Mouse (Mus musculus) neural tube, embryonic 14.5 days (tissue): ENCODE data around the gene Arl15. TPM values are rescaled to one million over a fixed set of nuclear protein-coding genes. Genes with fewer than 3 reads are reported as not detected.

ENCODE experiments used
- ATAC-seq: fragments of 200-750 bp; cut with Nextera tagmentation; 2 replicates; pipeline ENCODE4 v1.8.0; 2017; ENCODE audit warnings: low read depth, mild to moderate bottlenecking, moderate TSS enrichment, moderate library complexity
- H3K27ac ChIP-seq: fragments of 300-500 bp; sonication (generic); 2 replicates; pipeline ENCODE4 v1.5.1; 2014; ENCODE audit warnings: low read depth, mild to moderate bottlenecking, control low read depth, low read length, moderate library complexity, mixed read lengths
- H3K27me3 ChIP-seq: fragments of 300-500 bp; sonication (generic); 2 replicates; pipeline ENCODE4 v1.6.1; 2014; ENCODE audit warnings: low read length; ENCODE audit not compliant: control insufficient read depth, insufficient read depth
- H3K36me3 ChIP-seq: fragments of 300-500 bp; sonication (generic); 2 replicates; pipeline ENCODE4 v1.6.1; 2014; ENCODE audit warnings: low read length, mixed read lengths; ENCODE audit not compliant: control insufficient read depth, insufficient read depth
- H3K4me1 ChIP-seq: fragments of 300-500 bp; sonication (generic); 2 replicates; pipeline ENCODE4 v1.6.1; 2014; ENCODE audit warnings: low read length; ENCODE audit not compliant: control insufficient read depth, insufficient read depth
- H3K4me2 ChIP-seq: fragments of 300-500 bp; sonication (generic); 2 replicates; pipeline ENCODE4 v1.6.1; 2014; ENCODE audit warnings: mild to moderate bottlenecking, low read depth, low read length, control low read depth
- H3K4me3 ChIP-seq: fragments of 300-500 bp; sonication (generic); 2 replicates; pipeline ENCODE4 v1.5.1; 2014; ENCODE audit warnings: low read depth, low read length, control low read depth, mixed read lengths
- H3K9ac ChIP-seq: fragments of 300-500 bp; sonication (generic); replicated peaks from 2 replicates; pipeline ENCODE4 v1.6.1; 2014; ENCODE audit warnings: low read depth, mild to moderate bottlenecking, control low read depth, low read length, mixed read lengths
- H3K9me3 ChIP-seq: fragments of 300-500 bp; sonication (generic); 2 replicates; pipeline ENCODE4 v1.6.1; 2016; ENCODE audit warnings: low read length; ENCODE audit not compliant: control insufficient read depth
- WGBS: fragments of 180-500 bp; shearing (Covaris S2); extraction: QIAGEN DNeasy Blood & Tissue Kit; methylation state at CpG from one replicate; pipeline ENCODE4 v1.1.7; 2014; 5-methylcytosine and 5-hydroxymethylcytosine counted together
- polyA plus RNA-seq: library from polyadenylated mRNA; unstranded; fragments of >200 nt; fragmentation: Nextera tagmentation; extraction: Ambion mirVana; gene quantifications from 2 replicates; pipeline ENCODE4 v1.2.1, GENCODE M21; 2014

The Arl15 gene
- polyA plus RNA-seq, 1 experiment from 2014 or later, result 26.8 TPM

DNA sequence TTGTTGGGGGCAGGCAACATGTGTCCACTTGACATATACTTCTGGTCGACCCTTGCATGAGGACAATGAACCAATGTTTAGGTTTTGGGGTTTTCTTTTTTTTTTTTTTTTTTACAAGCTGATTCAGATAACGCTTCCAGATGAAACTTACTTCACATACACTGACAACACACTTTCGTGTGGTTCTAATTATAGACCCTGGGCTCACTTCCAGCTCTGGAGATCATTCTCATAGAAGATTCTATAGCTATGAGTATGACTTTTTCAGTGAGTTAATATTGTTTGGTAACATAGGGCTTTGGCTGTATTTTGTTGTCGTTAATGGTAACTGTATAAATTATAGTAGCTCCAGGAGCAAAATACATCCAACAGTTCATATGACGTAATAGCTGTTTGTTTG lies 306.9 kb downstream of the Arl15 start:
- ATAC-seq, result no peak
- H3K4me2 ChIP-seq, result no peak overlapping the region
- 82% methylated on average over 5 of the region's 5 CpGs for WGBS

DNA sequence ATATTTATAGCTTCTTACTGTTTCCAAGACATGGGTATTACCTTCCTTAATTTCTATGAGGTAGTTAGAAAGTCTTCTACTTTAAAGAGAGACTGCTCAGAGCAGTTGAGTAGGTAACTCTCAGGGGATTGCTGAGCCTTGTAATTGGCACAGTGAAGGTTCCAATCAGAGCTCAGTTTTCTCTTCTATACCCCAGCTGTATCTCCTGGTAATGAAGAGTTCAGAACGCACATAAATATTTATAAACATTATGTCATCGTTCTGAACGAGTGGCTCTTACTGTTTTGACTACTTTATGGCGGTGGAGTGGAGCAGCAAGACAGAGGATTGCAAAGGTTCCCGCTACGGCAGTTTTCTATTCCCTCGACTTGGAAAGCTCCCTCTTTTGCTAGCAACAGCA lies 311.8 kb downstream of the Arl15 start:
- Histone ChIP-seq H3K4me1 (no peaks in the 10 kb centered on the region), H3K4me3 (no peak overlapping the region), H3K27ac (no peak overlapping the region), H3K36me3 (no peaks in the 10 kb centered on the region), H3K9me3 (no peaks in the 10 kb centered on the region), H3K4me2 (no peak overlapping the region), H3K27me3 (no peaks in the 10 kb centered on the region), H3K9ac (no peak overlapping the region)
- 42% methylated on average over 7 of the region's 7 CpGs for WGBS
- ATAC-seq, result peak; percentile 63; the same call in 1 of the 2 replicates

More for the DNA sequence above, 306.9 kb downstream of the Arl15 start:
- no peak overlapping the region for H3K27ac ChIP-seq
- H3K9me3 ChIP-seq, result no peaks in the 10 kb centered on the region
- no peak overlapping the region for H3K4me3 ChIP-seq
- no peaks in the 10 kb centered on the region for H3K4me1 ChIP-seq
- no peak overlapping the region for H3K9ac ChIP-seq
- H3K27me3 ChIP-seq, result no peaks in the 10 kb centered on the region
- H3K36me3 ChIP-seq, result no peaks in the 10 kb centered on the region

DNA sequence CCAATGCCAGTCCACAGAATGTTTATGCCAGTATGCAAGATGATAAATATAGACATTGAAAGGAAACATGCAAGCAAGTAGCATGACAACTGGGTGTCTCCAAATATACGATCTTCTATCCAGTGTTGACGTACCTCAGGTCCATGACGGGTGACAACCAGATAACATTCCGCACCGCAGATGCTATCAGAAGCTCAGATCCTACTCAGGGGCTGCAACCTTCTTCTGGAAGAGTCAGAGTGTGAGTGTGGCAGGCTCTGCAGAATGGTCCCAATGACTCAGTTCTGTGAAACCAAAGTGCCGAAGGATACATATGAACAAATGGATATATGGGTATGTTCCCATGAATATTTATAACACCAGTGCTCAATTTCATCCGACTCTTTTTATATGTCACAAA lies 313.2 kb downstream of the Arl15 start:
- no peaks in the 10 kb centered on the region for H3K36me3 ChIP-seq
- no peaks in the 10 kb centered on the region for H3K4me1 ChIP-seq
- no peak overlapping the region for H3K9ac ChIP-seq
- ATAC-seq, result no peak
- 95% methylated on average over 7 of the region's 7 CpGs for WGBS
- no peaks in the 10 kb centered on the region for H3K27me3 ChIP-seq
- H3K4me2 ChIP-seq, result no peak overlapping the region
- no peaks in the 10 kb centered on the region for H3K9me3 ChIP-seq
- no peak overlapping the region for H3K27ac ChIP-seq
- H3K4me3 ChIP-seq, result no peak overlapping the region

DNA sequence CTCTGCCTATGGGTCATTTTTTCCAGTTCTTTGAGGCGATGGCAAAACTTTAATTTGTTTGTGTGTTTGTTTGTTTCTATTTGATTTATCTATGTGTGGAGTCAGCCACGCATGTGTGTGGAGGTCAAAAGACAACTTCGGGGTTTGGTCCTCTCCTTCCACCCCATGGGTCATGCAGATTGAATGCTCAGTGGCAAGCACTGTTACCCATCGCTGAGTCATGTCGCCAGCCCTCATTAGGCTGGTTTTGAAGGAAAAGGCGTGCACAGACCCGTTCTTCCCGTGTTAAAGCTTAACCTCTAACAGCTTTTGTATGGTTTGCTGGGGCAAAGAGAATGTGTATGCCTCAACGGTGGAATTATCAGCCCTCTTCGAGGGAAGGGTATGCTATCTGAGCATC lies 315.1 kb downstream of the Arl15 start:
- Histone ChIP-seq H3K4me2 (no peak overlapping the region), H3K4me3 (no peak overlapping the region), H3K9ac (no peak overlapping the region), H3K4me1 (no peaks in the 10 kb centered on the region), H3K27ac (no peak overlapping the region), H3K9me3 (no peaks in the 10 kb centered on the region), H3K27me3 (no peaks in the 10 kb centered on the region), H3K36me3 (no peaks in the 10 kb centered on the region)
- no peak for ATAC-seq
- WGBS, result 81% methylated on average over 10 of the region's 10 CpGs

DNA sequence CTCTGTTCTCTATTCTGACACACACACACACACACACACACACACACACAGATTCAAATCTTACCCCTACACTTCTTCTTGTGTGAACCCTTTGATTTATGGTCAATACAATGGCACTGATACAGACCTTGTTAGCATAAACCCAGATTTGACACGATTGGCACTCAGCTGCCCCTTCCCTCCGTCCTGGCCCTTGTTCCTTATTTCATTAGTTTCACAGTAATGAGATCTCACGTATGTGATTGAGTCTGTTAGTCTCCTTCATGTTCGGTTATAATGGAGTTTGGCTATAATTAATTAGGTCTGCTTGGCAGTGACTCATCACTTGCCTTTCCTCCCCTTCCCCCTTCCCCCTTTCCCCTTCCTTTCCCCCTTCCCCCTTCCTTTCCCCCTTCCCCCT lies 315.5 kb downstream of the Arl15 start:
- no peak; the same call in 1 of the 2 replicates for ATAC-seq
- Histone ChIP-seq H3K27me3 (no peaks in the 10 kb centered on the region), H3K27ac (no peak overlapping the region), H3K36me3 (no peaks in the 10 kb centered on the region), H3K4me1 (no peaks in the 10 kb centered on the region), H3K9ac (no peak overlapping the region), H3K4me2 (no peak overlapping the region), H3K4me3 (no peak overlapping the region), H3K9me3 (no peaks in the 10 kb centered on the region)
- 22% methylated on average over 4 of the region's 4 CpGs for WGBS

DNA sequence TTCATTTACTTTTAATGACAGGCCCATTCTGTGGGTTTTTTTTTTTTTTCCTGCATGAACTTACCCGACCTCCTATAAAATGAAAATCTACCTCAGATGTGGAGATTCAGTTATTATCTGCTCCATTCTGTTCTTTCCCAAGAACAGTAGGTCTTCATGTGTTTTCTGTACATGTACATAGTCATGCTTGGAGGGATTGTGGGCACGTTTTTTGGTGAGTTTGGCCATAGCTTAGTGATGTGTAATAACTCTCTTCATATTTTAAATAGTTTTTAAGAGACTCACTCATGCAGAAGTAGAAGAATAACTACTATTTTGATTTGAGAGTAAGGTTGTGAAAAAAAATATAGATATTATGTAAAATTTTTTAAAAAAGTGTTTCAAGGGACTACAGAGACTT lies 319.2 kb downstream of the Arl15 start:
- no peak for ATAC-seq
- Histone ChIP-seq H3K4me1 (no peaks in the 10 kb centered on the region), H3K9ac (no peak overlapping the region), H3K4me2 (no peak overlapping the region), H3K27ac (no peak overlapping the region), H3K4me3 (no peak overlapping the region), H3K9me3 (no peaks in the 10 kb centered on the region), H3K27me3 (no peaks in the 10 kb centered on the region), H3K36me3 (no peaks in the 10 kb centered on the region)
- 57% methylated on average over 2 of the region's 2 CpGs for WGBS

DNA sequence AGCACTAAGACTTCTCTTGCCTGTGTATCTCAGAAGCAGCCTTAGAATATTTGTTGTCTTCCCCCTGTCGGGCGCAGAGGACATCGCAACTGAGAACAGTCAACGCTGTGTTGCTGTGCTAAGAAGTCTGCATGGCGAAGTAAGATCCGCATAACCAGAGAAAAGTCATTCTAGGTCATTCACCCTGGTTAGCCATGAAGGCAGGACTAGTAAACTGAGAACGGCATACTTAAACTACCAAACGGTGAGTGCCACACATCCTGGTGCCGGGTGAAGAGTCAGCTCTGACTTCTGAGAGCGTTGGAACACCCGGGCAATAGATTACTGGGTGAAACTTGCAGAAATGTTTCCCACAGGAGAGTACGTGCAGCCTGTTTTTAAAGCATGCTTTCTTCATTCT lies 320.3 kb downstream of the Arl15 start:
- Histone ChIP-seq H3K4me2 (no peak overlapping the region), H3K36me3 (no peaks in the 10 kb centered on the region), H3K9ac (no peak overlapping the region), H3K27ac (no peak overlapping the region), H3K4me1 (no peaks in the 10 kb centered on the region), H3K27me3 (no peaks in the 10 kb centered on the region), H3K4me3 (no peak overlapping the region), H3K9me3 (no peaks in the 10 kb centered on the region)
- WGBS, result 91% methylated on average over 12 of the region's 12 CpGs
- no peak for ATAC-seq

DNA sequence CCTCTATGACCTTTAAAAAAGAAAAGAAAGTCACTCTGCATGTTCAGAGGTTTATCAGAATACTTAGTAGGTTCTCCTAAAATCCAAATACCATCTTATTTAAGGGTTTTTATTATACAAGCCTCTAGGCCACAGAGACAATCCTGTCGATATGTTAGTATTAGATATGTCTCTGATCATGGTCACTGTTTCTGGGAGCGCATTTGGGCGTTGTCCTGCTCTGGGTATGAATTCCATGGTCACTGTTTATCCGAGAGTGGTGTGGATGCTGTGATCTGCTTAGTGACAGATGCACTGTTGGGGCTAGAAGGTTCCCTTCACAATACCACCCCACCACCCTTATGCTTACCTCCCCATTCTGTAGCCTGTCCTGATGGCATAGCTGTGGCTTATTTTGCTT lies 320.8 kb downstream of the Arl15 start:
- Histone ChIP-seq H3K27me3 (no peaks in the 10 kb centered on the region), H3K9ac (no peak overlapping the region), H3K27ac (no peak overlapping the region), H3K9me3 (no peaks in the 10 kb centered on the region), H3K4me3 (no peak overlapping the region), H3K4me2 (no peak overlapping the region), H3K36me3 (no peaks in the 10 kb centered on the region), H3K4me1 (no peaks in the 10 kb centered on the region)
- WGBS, result 95% methylated on average over 4 of the region's 4 CpGs
- no peak for ATAC-seq

DNA sequence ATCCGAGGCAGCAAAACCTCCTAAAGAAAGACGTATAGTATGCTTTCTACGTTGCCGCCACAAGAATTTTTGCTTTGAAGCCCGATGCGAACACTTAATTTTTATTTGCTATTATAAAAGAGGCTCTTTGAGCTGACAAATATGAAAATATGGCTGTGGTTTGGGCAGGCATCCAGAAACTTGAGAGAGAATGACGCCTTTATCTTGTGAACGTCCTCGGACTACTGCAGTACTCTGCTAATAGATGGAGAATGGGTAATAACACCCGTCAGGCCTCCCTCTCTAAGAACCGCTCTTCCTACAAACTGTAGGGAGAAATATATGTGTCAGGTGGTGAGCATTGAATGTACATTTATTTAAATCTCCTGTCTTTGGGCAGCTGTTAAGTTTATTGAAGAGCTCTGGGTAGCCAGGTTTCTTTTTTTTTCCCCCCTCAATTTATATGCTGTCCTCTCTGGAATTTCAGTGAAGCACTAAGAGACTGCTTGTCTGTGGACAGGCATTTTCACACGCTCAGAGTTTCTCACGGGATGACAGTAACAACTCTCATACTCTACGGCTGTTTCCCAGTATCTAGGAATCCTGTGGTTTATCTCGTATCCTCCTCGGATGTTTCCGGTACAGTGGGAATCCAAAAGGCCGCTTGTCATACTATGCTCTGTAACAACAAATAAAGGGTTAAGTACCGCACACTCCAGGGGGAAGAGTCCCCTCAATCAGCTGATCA lies 324.0 kb downstream of the Arl15 start:
- Histone ChIP-seq H3K4me2 (no peak overlapping the region), H3K36me3 (no peaks in the 10 kb centered on the region), H3K9ac (no peak overlapping the region), H3K9me3 (no peaks in the 10 kb centered on the region), H3K4me3 (no peak overlapping the region), H3K4me1 (no peaks in the 10 kb centered on the region), H3K27ac (no peak overlapping the region), H3K27me3 (no peaks in the 10 kb centered on the region)
- WGBS, result 71% methylated on average over 19 of the region's 19 CpGs
- ATAC-seq, result peak; percentile 55; the same call in 1 of the 2 replicates
